Mouse (Mus musculus): ENCODE results near the gene Rprml.
A peak's percentile ranks its signal among the peaks of the same experiment; 100 is the strongest.

Rprml gene

DNA sequence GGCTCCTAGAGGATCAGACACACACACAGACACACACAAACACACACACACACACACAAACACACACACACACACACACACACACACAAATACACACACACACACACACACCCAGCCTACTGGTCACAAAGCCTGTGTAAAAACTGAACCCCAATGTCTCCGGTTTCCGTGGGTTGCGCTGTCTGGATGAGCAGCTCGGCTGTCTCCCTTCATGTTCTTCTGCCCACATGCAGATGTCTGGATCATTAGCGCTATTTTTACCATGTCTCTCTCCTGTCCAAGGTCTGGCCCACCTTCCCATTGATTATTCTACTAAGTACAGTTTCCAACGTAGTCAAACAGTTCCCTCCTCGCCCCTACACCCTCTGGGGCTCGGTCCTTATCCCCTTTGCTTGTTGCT is 13.7 kb downstream of the Rprml start:
- DNase-seq (ENCODE audit: low spot score), result peak; percentile 46

DNA sequence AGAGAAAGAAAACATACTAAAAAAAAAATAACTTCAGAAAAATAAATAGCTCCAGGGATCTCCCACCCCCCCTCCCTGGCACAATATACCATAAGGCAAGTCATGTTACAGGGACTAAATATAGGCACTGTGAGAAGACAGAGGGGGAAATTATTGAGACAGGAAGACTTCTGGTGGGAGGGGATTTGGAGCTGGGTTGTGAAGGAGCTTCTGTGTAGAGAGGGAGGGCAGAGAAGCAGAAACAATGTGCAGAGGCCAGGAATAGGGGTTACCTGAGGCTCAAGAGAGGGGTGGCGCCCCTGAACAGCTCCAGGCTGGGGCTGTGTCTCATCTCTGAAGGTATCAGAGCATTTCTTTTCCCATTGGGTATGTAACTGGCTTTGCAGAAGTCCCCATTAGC is 16.3 kb downstream of the Rprml start:
- no peak for DNase-seq (ENCODE audit: low spot score)

DNA sequence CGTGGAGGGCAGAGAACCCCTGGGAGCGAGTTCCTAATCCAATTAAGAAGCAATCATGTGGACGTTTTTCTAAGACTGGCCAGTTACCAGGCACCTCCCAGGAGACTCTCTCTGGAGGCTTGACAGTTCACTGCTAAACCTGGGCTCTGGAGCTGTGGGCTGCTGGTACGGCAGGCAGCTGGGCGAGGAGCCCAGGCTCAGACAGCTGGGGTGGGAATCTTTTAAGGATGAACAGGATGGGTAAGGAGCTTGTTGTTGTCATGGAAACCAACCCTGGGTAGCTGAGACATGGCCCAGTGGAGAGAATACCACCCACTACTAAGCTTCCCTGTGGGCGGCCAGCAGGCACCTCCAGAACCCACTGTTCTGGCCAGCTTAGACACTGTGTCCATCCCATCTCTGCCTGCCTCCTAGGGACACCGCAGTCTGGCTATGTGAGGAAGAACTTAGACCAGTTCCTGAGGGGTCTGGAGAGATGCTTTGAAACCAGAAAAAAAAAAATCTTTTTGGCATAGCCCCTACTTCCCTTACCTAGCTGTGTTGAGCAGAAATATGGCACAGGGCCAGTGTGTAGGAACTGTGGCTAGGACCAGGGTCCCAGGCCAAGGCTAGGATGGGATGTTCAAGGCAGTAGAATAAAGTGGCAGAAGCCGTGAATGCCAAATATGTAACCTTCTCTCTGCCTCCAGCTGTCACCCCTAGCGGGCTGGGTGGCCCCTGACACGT is 17.0 kb downstream of the Rprml start:
- DNase-seq (ENCODE audit: low spot score), result peak; percentile 79

DNA sequence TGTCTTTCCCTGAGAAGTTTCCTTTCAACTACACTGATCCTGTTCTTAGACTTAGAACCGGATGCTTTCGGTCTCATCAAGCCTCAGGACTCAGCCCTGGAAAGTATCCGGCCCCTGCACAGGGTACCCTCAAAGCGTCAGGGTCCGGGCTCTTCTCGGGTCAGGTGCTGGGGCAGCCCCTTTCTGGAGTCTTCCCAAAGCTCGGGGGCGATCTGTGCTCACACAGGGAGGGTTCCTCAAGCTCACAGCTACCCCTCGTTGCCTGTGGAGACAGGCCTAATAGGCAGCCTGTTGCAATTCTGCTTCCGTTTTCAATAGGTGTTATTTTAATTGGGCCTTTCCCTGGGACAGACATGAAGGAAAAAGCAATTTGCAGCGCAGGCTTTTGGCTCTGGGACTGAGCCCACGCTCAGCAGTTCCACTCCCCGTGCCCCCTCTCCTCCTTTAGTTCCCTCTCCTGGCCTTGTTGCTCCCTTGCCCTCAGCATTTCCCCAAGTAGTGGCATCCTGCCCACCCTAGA is 17.6 kb downstream of the Rprml start:
- no peak for DNase-seq (ENCODE audit: low spot score)

DNA sequence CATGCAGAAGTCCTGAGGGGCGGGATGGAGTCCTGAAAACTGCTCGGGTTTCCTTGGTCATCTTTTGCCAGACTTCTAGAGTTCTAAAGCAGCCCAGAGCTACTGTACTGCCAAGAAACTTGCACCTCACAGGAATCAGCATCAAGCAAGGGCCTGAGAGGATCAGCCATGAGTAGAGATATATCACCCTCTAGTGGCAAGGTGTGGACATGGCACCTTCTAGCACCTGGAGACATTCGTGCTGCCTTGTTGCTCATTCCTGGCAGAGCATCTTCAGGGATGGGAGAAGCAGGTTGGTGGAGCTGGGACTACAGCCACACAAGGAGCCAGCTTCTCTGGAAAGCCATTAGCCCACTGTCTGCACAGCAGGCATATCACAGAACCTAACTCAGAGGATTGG is 26.2 kb downstream of the Rprml start:
- DNase-seq (ENCODE audit: low spot score), result peak; percentile 84

DNA sequence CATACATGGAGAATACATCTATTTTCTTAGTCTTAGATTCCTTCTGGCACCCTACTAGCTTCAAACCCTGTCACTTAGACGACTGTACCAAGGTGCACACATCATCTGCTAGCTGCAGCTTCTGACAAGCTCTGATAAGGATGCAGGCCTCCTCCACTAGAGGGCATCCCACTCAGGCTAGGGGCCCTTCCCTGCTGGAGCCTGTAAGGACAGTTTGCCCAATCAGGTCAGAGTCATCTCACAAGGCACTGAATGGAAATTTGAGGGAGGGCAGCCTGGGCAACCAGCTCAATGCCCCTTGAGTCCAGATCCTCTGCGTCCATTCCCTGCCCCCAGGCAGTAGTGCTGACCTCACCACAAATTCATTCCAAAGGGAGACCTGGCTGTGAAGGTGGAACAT is 27.7 kb downstream of the Rprml start:
- peak; percentile 50 for DNase-seq (ENCODE audit: low spot score)

DNA sequence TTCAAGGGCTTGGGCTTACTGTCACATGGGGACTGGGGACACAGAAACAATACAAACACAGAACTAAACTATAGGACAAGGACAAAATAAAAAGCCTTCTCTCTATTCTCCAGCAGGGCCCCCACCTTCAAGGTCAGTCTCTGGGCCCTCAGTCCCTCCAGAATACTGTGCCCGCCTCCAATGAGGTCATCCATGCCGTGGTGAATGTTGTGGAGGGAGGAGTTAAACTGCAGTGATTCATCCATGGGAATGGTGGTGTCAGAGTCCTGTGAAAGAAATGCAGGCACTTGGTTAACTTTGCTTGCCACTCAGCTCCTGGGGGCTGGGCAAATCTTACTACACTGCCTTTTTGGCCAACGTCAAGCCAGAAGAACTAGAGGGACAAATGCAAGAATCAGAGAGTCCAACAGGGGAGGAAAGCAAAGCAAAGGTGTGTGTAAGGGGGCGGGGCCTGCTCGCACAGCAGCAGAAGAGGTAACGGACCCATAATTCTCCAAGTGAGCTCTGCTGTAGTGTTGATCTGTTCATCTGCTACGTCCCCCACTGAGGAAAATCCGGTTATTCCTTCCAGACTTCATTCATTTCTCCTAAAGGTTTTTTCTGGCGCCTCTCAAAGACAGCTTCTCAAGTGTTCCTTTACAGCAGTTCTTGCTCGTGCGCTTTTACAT is 34.4 kb downstream of the Rprml start:
- no peak for DNase-seq (ENCODE audit: low spot score)

DNA sequence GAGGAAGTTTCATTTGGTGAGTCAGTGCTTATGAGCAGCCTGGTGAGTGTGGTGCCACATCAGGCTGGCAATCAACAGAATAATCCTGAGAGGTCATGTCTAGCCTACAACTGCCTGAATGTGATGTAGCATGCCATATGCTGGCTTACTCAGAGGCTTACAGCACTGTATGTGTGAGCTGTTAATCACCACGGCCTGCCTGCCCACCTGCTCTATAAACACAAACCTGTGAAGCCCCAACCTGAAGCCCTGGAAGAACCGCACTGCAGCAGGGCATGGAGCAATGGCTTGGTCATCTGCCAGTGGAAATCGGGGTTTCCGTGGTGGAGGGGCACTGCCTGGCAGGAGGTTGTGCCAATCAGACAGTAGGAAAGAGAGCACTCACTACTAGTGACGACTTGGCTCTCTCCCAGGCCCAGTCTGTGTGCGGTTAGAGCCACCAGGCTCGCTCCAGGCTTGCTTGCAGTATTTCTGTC is 35.9 kb downstream of the Rprml start:
- DNase-seq (ENCODE audit: low spot score), result peak; percentile 67

DNA sequence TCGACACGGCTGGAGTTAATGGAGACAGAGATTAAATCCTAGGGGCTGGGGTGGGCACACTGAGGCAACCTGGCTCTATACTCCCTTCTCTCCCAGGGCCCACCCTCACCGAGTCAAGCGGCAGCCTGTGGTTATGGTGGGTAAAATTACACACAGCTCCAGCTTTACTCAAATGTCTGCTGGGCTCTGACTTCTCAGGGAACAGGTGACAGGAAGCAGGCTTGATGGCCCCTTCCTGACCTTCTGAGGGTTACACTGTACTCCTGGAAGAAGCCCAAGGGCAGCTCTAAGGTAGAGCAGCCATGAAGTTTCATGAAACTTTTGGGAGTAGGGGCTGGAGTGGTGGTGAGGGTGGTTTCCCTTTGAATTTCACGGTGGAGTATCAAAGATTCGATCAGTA is 37.3 kb downstream of the Rprml start:
- DNase-seq (ENCODE audit: low spot score), result no peak

DNA sequence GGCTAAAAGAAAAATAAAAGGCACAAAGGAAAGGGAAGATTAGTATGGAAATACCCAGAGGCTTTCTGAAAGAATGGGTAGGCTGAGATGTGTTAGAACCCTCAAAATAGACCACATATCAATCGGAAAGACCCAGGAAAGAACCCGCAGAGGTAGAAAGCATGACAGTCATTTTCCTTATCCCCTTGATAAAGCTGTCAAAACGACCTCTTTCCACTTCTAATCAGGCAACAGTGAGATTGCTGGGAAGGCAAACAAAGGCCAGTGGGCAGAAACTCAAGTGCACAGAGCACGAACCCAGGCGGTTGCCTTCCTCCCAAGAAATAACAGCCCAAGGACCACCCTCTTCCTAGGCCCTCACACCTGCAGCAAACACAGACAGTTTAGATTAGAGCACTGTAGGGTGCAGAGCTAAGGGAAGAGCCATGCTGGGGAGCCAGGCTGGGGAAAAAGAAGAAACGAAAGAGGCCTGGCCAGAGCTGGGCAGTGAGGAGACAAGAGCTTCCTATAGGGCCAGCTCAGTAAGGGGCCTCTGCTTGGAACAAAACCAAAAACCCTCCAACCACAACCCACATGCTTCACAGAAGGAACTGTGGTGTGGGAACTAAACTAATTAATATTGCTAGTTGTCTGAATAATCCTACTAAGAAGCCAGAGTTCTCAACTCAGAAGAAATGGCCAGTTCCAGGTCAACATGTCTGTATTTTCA is 39.1 kb downstream of the Rprml start:
- no peak for DNase-seq (ENCODE audit: low spot score)

DNA sequence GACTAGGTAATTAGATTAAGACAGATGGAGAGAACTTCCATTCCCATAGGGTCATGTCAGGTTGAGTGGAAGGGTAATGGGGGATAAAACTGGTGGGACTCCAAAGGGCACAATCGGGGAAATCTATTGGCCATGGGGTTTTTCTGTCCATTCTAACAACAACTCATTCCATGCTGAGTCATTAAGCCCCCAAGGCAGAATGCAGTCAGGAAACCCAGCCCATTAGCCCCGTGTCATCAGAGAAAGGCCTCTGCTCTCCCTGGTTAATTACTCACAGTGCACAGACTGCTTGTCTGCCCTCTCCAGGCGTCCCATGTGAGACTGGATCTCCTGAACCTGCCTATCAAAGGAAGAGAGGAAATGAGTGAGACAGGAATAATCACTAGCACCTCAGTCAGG is 39.6 kb downstream of the Rprml start:
- DNase-seq (ENCODE audit: low spot score), result no peak

DNA sequence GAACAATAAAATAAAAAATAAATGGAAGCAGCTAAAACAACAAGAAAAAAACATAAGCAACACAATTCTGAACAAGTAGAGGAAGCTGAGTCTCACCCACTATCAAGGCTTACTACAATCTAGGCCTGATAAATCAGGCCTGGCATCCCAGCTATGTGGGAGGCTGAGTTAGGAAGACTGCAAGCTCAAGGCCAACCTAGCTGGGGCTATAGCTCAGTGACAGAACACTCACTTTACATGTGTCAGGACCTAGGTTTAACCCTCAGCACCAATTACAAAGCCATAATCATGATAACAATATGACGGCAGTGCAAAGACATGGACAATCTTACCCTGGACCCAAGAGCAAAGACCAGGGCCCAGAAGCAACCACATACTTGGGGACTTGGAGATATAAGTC is 41.7 kb downstream of the Rprml start:
- DNase-seq (ENCODE audit: low spot score), result no peak

DNA sequence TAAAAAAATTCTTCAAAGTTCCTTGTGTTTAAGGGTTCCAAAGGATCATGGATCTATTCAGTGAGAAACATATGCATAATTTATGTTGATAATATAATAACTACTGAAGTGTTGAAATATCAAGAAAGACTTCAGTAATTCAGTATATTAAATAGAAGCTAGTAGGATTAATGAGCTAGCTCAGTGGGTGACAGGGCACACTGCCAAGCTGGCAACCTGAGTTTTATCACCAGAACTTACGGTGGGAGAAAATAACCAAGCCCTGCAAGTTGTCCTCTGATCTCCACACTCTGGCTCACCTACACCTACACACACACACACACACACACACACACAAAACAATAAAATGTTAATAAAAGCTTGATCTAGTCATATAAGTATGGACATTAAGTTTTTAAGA is 43.9 kb downstream of the Rprml start:
- DNase-seq (ENCODE audit: low spot score), result no peak

DNA sequence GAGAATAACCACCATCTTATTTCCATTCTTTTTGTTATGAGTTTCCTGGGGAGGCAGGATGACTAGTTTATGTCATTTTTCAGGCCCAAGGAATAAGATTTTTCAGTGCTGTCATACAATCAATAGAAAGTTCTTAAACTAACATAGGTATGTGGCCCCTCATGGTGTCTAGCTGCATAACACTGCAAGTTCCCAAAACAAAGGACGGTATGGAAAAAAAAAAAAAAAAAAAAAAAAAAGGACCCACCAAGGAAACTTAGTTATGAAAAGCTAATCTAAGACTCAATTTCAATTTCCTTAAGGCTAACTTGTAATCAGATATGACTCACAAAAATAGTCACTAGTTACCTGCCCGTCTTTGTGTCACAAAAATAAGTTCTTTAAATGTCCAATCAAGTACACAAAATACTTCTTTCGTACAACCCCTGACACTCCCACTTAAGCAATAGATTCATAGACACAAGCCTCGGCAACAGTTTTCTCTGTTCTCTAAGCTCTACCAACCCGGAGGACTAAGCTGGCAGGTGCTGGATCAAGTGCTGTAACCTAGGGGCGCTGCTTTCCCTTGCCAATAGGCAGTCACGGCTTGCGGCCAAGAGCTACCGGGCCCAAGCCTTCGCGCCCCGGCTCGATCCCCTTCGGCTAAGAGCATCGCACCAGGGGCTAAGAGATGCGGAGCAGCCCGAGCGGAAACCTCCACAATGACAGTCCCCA is 47.6 kb downstream of the Rprml start:
- DNase-seq (ENCODE audit: low spot score), result peak; percentile 37

DNA sequence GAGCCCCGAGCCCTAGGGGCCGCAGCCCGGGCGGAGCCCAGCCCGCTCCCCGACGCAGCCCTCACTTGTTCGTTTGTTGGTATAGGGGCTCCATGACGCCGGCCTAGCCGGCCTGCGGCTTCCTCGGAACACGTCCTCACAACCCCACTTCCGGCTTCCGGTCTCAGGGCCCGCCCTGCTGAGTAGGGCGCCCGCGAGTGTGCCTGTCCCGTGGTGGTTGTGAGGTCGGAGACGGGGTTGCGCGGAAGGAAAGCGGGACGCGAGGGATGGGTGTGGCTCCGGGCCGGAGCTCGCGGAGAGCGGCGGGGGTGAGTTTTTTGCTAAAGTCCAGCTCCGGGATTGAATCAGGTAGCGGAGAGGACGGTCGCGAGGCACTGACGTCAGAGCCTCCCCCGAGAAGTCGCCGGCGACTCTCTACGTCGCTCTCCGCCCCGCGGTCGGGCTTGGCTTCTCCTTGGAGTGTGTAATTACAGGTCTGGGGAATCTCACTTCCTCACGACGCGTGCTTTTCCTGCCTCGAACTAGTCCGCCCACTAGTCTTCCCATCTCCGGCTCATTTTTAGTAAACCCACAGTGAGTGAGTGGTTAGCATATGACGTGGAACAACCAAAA is 48.3 kb downstream of the Rprml start, which contains the start of gene Gosr2:
Gene Gosr2, minus strand, starts transcription at position 334 of the 612 bp plus-strand sequence.
- peak; percentile 90 for DNase-seq (ENCODE audit: low spot score)

DNA sequence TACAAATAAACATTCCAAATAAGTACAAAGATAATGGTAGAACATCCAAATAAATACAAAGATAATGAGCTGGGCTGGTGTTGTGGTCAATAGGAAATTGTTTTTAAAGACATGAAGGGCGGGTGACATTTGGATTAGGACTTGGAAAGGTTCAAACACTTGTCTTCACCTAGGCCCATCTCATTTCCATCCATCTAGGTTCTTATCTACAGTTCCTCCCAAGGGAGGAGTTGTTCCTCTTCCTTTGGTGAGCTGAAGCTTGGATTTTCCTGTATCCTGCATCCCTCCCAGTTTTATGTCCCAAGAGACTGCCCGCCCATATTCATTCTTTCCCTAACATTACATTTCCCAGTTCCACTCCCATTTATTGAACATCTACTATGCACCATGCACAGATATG is 48.9 kb downstream of the Rprml start:
- DNase-seq (ENCODE audit: low spot score), result no peak
